Mouse (Mus musculus): Measurements from ENCODE around the gene Bmp2k. TPM values are rescaled to one million over a fixed set of nuclear protein-coding genes. Genes with fewer than 3 reads are reported as not detected.
A peak's percentile ranks its signal among the peaks of the same experiment; 100 is the strongest.

Gene Bmp2k
- polyA plus RNA-seq, 1 experiment from 2014 or later: 20.3 TPM

GRCm38 (mm10) chr5:97046680-97047079 lies 49.2 kb downstream of the Bmp2k start:
- WGBS: 88% methylated on average over 10 of the region's 10 CpGs
- no peak overlapping the region for H3K27ac ChIP-seq
- H3K36me3 ChIP-seq: peaks cover 3% of the 10 kb centered on the region; the same call in 1 of the 2 replicates
- peaks cover 3% of the 10 kb centered on the region; the same call in 1 of the 2 replicates for H3K4me1 ChIP-seq (replicated peaks)
- H3K9me3 ChIP-seq: no peaks in the 10 kb centered on the region
- ATAC-seq: 0 out of 2 replicates have a peak, but pooled peaks have one; percentile 7
- no peak overlapping the region for H3K4me2 ChIP-seq (replicated peaks)
- no peak overlapping the region for H3K9ac ChIP-seq
- H3K4me3 ChIP-seq (replicated peaks): no peak overlapping the region
- no peaks in the 10 kb centered on the region for H3K27me3 ChIP-seq (replicated peaks)

DNA sequence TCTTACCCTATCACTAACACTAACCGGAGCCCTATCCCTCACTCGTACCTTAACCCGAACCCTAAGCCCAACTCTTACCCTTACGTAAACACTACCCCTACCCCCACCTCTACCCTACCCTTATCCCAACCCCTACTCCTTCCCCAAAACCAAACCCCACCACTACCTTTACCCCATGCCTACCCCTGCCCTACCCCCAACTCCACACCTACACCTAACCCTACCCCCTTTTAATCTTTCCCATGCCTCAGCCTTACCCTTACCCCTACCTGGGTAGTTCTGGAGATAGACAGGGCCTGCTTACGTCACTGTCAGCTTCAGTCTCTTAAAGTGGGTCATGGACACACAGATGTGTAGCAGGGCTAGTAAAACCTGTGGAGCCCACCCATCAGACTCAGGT lies 51.4 kb downstream of the Bmp2k start:
- Histone ChIP-seq H3K9ac (no peak overlapping the region), H3K4me1 (replicated peaks) (peaks cover 3% of the 10 kb centered on the region; the same call in 1 of the 2 replicates), H3K4me2 (replicated peaks) (no peak overlapping the region), H3K36me3 (peaks cover 4% of the 10 kb centered on the region; the same call in 1 of the 2 replicates), H3K4me3 (replicated peaks) (no peak overlapping the region), H3K27me3 (replicated peaks) (no peaks in the 10 kb centered on the region), H3K27ac (no peak overlapping the region), H3K9me3 (no peaks in the 10 kb centered on the region)
- WGBS: 87% methylated on average over 5 of the region's 5 CpGs
- no peak for ATAC-seq

GRCm38 (mm10) chr5:97054166-97054565 lies 56.7 kb downstream of the Bmp2k start:
- Histone ChIP-seq H3K27ac (no peak overlapping the region), H3K4me3 (replicated peaks) (no peak overlapping the region), H3K9ac (no peak overlapping the region), H3K4me2 (replicated peaks) (no peak overlapping the region), H3K27me3 (replicated peaks) (no peaks in the 10 kb centered on the region), H3K9me3 (no peaks in the 10 kb centered on the region), H3K36me3 (peaks cover 7% of the 10 kb centered on the region; the same call in 1 of the 2 replicates), H3K4me1 (replicated peaks) (no peaks in the 10 kb centered on the region)
- ATAC-seq: no peak
- WGBS: 75% methylated on average over 5 of the region's 5 CpGs

- Histone ChIP-seq H3K4me3 (replicated peaks) (no peak overlapping the region), H3K9me3 (no peaks in the 10 kb centered on the region), H3K36me3 (peaks cover 7% of the 10 kb centered on the region; the same call in 1 of the 2 replicates), H3K27me3 (replicated peaks) (no peaks in the 10 kb centered on the region), H3K9ac (no peak overlapping the region), H3K4me1 (replicated peaks) (no peaks in the 10 kb centered on the region), H3K4me2 (replicated peaks) (no peak overlapping the region), H3K27ac (no peak overlapping the region)
- no peak for ATAC-seq
- 78% methylated on average over 10 of the region's 10 CpGs for WGBS
These were observed 57.3 kb downstream of the Bmp2k start for GRCm38 (mm10) chr5:97054801-97055200.

DNA sequence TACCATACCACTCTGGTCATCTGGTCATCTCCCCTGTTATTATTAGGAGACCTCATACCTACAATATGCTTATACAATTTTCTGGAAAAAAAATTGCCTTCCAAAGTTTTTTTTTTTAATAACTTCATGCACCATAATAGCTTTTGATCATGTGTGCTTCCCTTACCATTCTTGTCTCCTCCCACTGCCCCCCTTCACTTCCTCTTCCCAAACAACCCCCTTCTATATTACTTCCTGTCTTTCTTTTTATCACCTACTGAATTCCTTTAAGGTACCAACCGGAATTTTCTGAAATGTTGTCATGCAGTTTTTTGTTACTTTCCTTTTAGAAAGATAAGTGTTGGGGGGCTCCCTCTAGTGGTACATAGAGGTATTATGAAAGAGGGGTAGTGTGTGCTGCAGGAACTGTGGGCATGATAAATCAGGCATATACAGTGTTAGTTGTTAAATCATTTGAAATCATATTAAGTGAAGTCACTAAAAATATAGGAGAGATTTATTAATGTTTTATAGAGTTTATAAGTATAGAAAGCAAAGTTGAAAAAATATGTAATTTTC lies 58.1 kb downstream of the Bmp2k start:
- ATAC-seq: no peak
- 2% methylated on average over 1 of the region's 1 CpGs for WGBS
- peaks cover 7% of the 10 kb centered on the region; the same call in 1 of the 2 replicates for H3K36me3 ChIP-seq

GRCm38 (mm10) chr5:97056359-97056758 lies 58.9 kb downstream of the Bmp2k start:
- Histone ChIP-seq H3K9me3 (no peaks in the 10 kb centered on the region), H3K4me1 (replicated peaks) (no peaks in the 10 kb centered on the region), H3K9ac (no peak overlapping the region), H3K36me3 (0 out of 2 replicates have a peak, but pooled peaks cover 7% of the 10 kb centered on the region), H3K27me3 (replicated peaks) (no peaks in the 10 kb centered on the region), H3K4me3 (replicated peaks) (no peak overlapping the region), H3K4me2 (replicated peaks) (no peak overlapping the region), H3K27ac (peak overlapping the region; percentile 23)
- WGBS: 52% methylated on average over 3 of the region's 3 CpGs
- peak; percentile 14; the same call in 1 of the 2 replicates for ATAC-seq

More for the DNA sequence above, 58.1 kb downstream of the Bmp2k start:
- no peaks in the 10 kb centered on the region for H3K4me1 ChIP-seq (replicated peaks)
- H3K27ac ChIP-seq: no peak overlapping the region
- H3K4me2 ChIP-seq (replicated peaks): no peak overlapping the region
- no peak overlapping the region for H3K4me3 ChIP-seq (replicated peaks)
- H3K9me3 ChIP-seq: no peaks in the 10 kb centered on the region
- H3K9ac ChIP-seq: no peak overlapping the region
- no peaks in the 10 kb centered on the region for H3K27me3 ChIP-seq (replicated peaks)

DNA sequence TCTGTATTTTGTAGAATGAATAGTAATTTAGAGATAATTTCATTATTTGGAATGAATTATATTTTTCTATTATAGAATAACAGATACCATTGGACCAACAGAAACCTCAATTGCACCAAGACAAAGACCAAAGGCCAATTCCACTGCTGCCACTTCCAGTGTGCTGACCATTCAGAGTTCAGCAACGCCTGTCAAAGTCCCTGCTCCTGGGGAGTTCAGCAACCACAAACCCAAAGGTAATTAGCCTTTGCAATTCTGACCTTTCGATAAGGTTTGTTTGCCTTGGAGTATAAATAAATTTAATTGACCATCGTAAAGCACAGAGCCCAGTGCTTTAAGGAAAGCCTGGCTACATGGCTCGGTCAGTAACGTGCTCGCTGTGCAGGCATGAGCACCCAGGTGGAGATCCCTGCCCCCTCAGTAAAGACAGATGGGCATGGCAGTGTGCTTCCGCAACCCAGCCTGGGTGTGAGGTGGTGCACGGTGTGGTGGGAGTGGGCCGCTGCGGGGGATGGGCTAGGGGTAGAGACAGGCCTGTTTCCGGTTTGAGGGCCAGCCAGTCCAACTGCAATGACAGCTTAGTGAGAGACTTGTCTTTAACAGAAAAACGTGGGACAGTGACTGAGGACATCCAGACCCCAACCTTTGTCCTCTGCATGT lies 59.4 kb downstream of the Bmp2k start:
- Histone ChIP-seq H3K27me3 (replicated peaks) (no peaks in the 10 kb centered on the region), H3K27ac (peak overlapping the region; percentile 56; the same call in 1 of the 2 replicates), H3K4me3 (replicated peaks) (no peak overlapping the region), H3K36me3 (0 out of 2 replicates have a peak, but pooled peaks cover 7% of the 10 kb centered on the region), H3K9ac (no peak overlapping the region), H3K9me3 (no peaks in the 10 kb centered on the region), H3K4me1 (replicated peaks) (no peaks in the 10 kb centered on the region), H3K4me2 (replicated peaks) (no peak overlapping the region)
- WGBS: 38% methylated on average over 12 of the region's 12 CpGs
- peak; percentile 88 for ATAC-seq

DNA sequence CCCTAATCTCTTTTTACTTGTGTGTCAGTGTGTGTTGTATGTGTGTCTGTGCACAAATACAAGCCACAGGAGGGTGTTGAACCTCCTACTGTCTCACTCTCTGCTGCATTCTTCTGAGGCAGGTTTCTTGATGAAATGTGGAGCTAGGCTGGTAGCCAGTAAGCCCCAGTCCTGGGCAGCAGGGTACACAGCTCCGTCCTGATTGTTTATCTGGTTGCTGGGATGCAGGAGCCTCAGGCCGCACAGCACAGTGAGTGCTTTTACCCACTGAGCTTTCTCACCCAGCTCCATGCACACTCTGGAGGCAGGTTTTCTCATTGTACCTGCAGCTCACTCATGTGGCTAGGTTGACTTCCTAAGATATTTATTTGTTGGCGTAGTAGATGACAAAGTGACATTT lies 63.4 kb downstream of the Bmp2k start:
- no peaks in the 10 kb centered on the region for H3K27me3 ChIP-seq (replicated peaks)
- H3K4me2 ChIP-seq (replicated peaks): no peak overlapping the region
- no peak for ATAC-seq
- no peak overlapping the region for H3K9ac ChIP-seq
- no peaks in the 10 kb centered on the region for H3K4me1 ChIP-seq (replicated peaks)
- no peak overlapping the region for H3K27ac ChIP-seq
- WGBS: 65% methylated on average over 3 of the region's 3 CpGs
- H3K9me3 ChIP-seq: no peaks in the 10 kb centered on the region
- H3K36me3 ChIP-seq: 0 out of 2 replicates have a peak, but pooled peaks cover 16% of the 10 kb centered on the region
- H3K4me3 ChIP-seq (replicated peaks): no peak overlapping the region

- Histone ChIP-seq H3K27me3 (replicated peaks) (no peaks in the 10 kb centered on the region), H3K4me1 (replicated peaks) (no peaks in the 10 kb centered on the region), H3K4me3 (replicated peaks) (no peak overlapping the region), H3K9me3 (no peaks in the 10 kb centered on the region), H3K36me3 (peaks cover 17% of the 10 kb centered on the region; the same call in 1 of the 2 replicates), H3K27ac (no peak overlapping the region), H3K9ac (no peak overlapping the region), H3K4me2 (replicated peaks) (no peak overlapping the region)
- WGBS: 66% methylated on average over 1 of the region's 1 CpGs
- no peak for ATAC-seq
These were observed 64.6 kb downstream of the Bmp2k start for GRCm38 (mm10) chr5:97062041-97062440.

DNA sequence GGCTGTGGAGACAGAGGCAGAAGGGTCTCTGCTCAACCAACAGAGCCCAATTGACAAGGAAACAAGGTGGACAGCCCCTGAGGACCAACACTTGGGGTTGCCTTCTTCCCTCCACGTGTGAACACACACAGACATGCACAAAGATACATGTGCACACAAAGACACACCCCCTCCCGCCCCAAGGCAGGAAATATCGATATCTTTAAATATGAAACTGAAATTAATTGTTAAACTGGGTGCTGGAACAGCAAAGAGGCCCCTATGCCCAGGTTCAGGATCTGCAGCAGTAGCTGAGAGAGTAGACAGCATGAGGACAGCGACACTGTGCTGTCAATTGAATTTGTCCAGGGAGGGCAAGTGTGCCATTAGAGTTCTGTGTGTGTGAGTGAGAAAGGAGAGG lies 68.3 kb downstream of the Bmp2k start:
- Histone ChIP-seq H3K27me3 (replicated peaks) (no peaks in the 10 kb centered on the region), H3K4me2 (replicated peaks) (no peak overlapping the region), H3K4me3 (replicated peaks) (no peak overlapping the region), H3K36me3 (peaks cover 14% of the 10 kb centered on the region), H3K4me1 (replicated peaks) (no peaks in the 10 kb centered on the region), H3K9ac (no peak overlapping the region), H3K9me3 (no peaks in the 10 kb centered on the region), H3K27ac (no peak overlapping the region)
- 84% methylated on average over 4 of the region's 4 CpGs for WGBS
- ATAC-seq: no peak

DNA sequence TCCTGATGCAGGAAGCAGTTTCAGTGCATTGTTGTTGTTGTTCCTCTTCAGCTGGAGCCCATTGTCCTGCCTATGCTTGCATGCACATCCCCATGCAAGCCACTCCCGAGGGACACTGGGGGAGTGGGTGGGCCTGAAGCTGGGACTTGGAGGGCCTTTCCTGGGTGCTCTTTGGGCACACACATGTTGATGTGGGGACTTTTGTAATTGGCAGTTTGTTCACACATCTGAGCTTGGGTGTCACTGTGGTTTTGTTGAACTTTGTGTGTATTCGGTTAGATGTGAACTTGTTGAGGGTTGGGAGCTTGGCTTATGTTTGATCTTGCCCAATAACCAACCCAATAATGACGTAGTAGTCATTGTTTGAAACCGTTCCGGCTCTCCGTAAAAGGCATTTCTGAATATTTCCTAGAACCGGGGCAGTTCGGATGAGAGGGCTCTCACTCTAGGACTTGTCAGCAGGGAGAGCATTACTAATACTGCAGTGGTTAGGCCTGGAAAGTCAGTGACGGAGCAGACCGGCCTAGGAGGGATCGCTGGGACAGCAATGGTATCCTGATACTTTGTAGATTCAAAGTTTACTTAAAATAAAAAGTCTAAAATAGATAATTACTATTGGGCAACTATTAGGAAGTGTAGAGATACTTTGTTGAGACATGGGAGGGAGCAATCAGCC lies 78.1 kb downstream of the Bmp2k start:
- H3K27ac ChIP-seq: no peak overlapping the region
- H3K9ac ChIP-seq: no peak overlapping the region
- H3K4me2 ChIP-seq (replicated peaks): no peak overlapping the region
- H3K4me3 ChIP-seq (replicated peaks): no peak overlapping the region
- H3K9me3 ChIP-seq: no peaks in the 10 kb centered on the region
- WGBS: 92% methylated on average over 11 of the region's 11 CpGs
- ATAC-seq: no peak
- H3K27me3 ChIP-seq (replicated peaks): no peaks in the 10 kb centered on the region
- no peaks in the 10 kb centered on the region; the same call in 1 of the 2 replicates for H3K36me3 ChIP-seq
- H3K4me1 ChIP-seq (replicated peaks): no peaks in the 10 kb centered on the region

GRCm38 (mm10) chr5:97076167-97076566 lies 78.7 kb downstream of the Bmp2k start:
- no peak overlapping the region for H3K4me3 ChIP-seq (replicated peaks)
- H3K9me3 ChIP-seq: no peaks in the 10 kb centered on the region
- H3K27ac ChIP-seq: no peak overlapping the region
- no peaks in the 10 kb centered on the region for H3K4me1 ChIP-seq (replicated peaks)
- 86% methylated on average over 5 of the region's 5 CpGs for WGBS
- H3K27me3 ChIP-seq (replicated peaks): no peaks in the 10 kb centered on the region
- no peak overlapping the region for H3K4me2 ChIP-seq (replicated peaks)
- no peaks in the 10 kb centered on the region; the same call in 1 of the 2 replicates for H3K36me3 ChIP-seq
- no peak overlapping the region for H3K9ac ChIP-seq
- no peak for ATAC-seq
